Mouse (Mus musculus) G1E (cell line): ENCODE results near the gene Ids. TPM values are rescaled to one million over a fixed set of nuclear protein-coding genes. Genes with fewer than 3 reads are reported as not detected.
A peak's percentile ranks its signal among the peaks of the same experiment; 100 is the strongest.

Source experiments
- ATAC-seq: 2 replicates; pipeline ENCODE4 v1.8.0; 2016; ENCODE audit warnings: mild to moderate bottlenecking; ENCODE audit not compliant: insufficient number of reproducible peaks, poor library complexity, low FRiP score, severe bottlenecking; ENCODE audit errors: extremely low read depth
- DNase-seq: peaks from one replicate; pipeline ENCODE4 v3.0.0; 2012; ENCODE audit warnings: low spot score
- H3K27me3 ChIP-seq: 2 replicates; pipeline ENCODE4 v1.6.1; 2012; ENCODE audit warnings: mild to moderate bottlenecking, low read length, inconsistent platforms; ENCODE audit not compliant: insufficient read depth
- H3K36me3 ChIP-seq: replicated peaks from 2 replicates; pipeline ENCODE3; 2012; ENCODE audit warnings: mild to moderate bottlenecking, inconsistent platforms
- H3K4me1 ChIP-seq: 2 replicates; pipeline ENCODE4 v1.6.1; 2012; ENCODE audit warnings: low read depth, low read length, inconsistent platforms, mixed read lengths; ENCODE audit not compliant: insufficient read depth
- H3K4me3 ChIP-seq: 2 replicates; pipeline ENCODE4 v1.5.1; 2012; ENCODE audit warnings: low read depth, mild to moderate bottlenecking, inconsistent platforms, low read length, moderate library complexity, mixed read lengths
- H3K9me3 ChIP-seq: replicated peaks from 2 replicates; pipeline ENCODE4 v1.6.1; 2012; ENCODE audit warnings: inconsistent platforms
- CTCF ChIP-seq: IDR thresholded peaks from 2 replicates; pipeline ENCODE4 v1.5.1; 2012; ENCODE audit warnings: low read depth, low read length, inconsistent platforms, mixed read lengths
- GATA1 ChIP-seq: IDR thresholded peaks from 2 replicates; pipeline ENCODE4 v1.6.1; 2012; ENCODE audit warnings: borderline replicate concordance, low read length, inconsistent platforms, mixed read lengths
- GATA2 ChIP-seq: IDR thresholded peaks from 2 replicates; pipeline ENCODE4 v1.6.1; 2012; ENCODE audit warnings: low read depth, low read length, inconsistent platforms, borderline replicate concordance
- POLR2AphosphoS5 ChIP-seq: IDR thresholded peaks from 2 replicates; pipeline ENCODE4 v1.6.1; 2012; ENCODE audit warnings: low read depth, low read length, inconsistent platforms; ENCODE audit not compliant: insufficient replicate concordance
- TAL1 ChIP-seq: conservative IDR thresholded peaks from 2 replicates; pipeline ENCODE4 v1.6.1; 2012; ENCODE audit warnings: low read depth, low read length, inconsistent platforms, mixed read lengths
- polyA plus RNA-seq: library from polyadenylated mRNA; stranded (reverse); fragments of >175 nt; gene quantifications from 2 replicates; pipeline ENCODE4 v1.2.3, GENCODE M21; 2012
- total RNA-seq, 2 experiments: library from RNA; stranded (forward) in 1 of 2; stranded (reverse) in 1 of 2; fragments of 200-1000 nt in 1 of 2; fragments of >200 nt in 1 of 2; fragmentation: Nextera tagmentation in 1 of 2; gene quantifications; 2 replicates each; pipeline ENCODE4 v1.2.3; 2014 to 2017

Gene Ids
- total and polyA plus RNA-seq, 3 experiments: 2.1 to 24.5 (median 9.8) TPM

DNA sequence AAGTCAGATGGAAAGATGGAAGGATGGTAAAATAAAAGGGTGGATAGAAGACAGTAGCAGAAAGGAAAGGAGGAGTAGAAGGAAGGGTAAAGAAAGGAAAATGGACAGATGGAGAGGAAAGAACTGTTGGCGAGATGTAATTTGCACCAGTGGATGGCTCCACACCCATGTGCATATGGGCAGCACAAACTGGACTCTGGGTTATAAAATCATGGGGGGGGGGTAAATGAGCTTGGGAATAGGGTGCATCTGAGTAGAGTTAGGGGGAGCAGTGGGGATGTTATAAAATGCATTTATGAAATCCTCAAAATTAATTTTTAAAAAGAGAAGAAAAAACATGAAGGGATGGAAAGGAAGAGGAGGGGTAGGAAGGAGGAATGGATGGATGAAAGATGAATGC, 682 bp downstream of the Ids start:
- H3K9me3 ChIP-seq: no peaks in the 10 kb centered on the region
- peaks cover 23% of the 10 kb centered on the region for H3K36me3 ChIP-seq
- TF ChIP-seq CTCF: no peak
- no peak for TF ChIP-seq GATA1
- no peak for TF ChIP-seq TAL1
- TF ChIP-seq GATA2: no peak
- no peak for TF ChIP-seq POLR2AphosphoS5
- no peaks in the 10 kb centered on the region for H3K27me3 ChIP-seq
- peaks cover 7% of the 10 kb centered on the region; the same call in 1 of the 2 replicates for H3K4me1 ChIP-seq
- no peak for DNase-seq
- no peak for ATAC-seq
- H3K4me3 ChIP-seq: peak overlapping the region; percentile 72

DNA sequence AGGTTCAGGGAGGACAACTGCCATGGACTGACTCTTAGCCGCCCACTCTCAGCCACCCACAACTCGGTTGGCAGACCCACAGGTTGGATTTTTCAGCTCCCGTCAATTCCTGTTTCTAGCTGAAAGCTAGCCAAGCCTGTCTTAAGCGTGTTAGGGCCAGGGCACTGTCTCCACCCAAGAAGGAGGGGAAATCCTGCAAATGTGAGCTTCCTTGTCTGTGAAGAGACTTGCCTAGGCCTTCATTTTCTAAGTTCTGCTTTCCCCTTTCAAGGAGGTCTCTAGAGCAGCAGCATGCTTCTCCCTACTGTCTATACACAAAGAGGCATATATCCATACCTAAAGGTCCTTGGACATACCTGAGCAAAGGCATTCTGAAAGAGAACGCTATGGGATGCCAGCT, 1.4 kb downstream of the Ids start:
- Histone ChIP-seq H3K4me1 (peaks cover 7% of the 10 kb centered on the region; the same call in 1 of the 2 replicates), H3K9me3 (no peaks in the 10 kb centered on the region), H3K4me3 (no peak overlapping the region), H3K27me3 (no peaks in the 10 kb centered on the region), H3K36me3 (peaks cover 29% of the 10 kb centered on the region)
- no peak for ATAC-seq
- no peak for DNase-seq
- TF ChIP-seq CTCF: no peak
- TF ChIP-seq TAL1: no peak
- no peak for TF ChIP-seq GATA2
- TF ChIP-seq GATA1: no peak
- no peak for TF ChIP-seq POLR2AphosphoS5

DNA sequence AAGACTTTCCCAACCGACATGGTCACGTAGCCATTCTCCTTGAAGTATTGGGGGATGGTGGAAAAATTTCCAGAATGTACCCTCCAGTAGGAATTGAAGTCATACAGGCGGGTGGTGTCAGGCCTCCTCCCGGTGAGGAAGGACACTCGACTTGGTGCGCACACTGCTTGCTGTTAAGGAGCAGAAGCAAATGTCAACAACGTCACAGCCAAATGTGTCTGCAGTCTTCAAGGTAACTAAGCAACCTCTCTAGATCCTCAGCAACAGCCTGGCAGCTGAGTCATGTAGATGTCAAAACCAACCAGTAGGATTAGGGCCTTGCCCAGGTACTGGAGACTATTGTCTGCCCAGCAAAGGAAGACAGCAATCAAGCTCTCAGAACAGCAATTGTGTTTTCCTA, 1.9 kb downstream of the Ids start:
- no peaks in the 10 kb centered on the region for H3K9me3 ChIP-seq
- TF ChIP-seq POLR2AphosphoS5: no peak
- no peak for TF ChIP-seq CTCF
- no peak for TF ChIP-seq GATA1
- TF ChIP-seq GATA2: no peak
- TF ChIP-seq TAL1: no peak
- DNase-seq (no peak), ATAC-seq (no peak)
- H3K36me3 ChIP-seq: peaks cover 33% of the 10 kb centered on the region
- H3K4me3 ChIP-seq: no peak overlapping the region
- peaks cover 7% of the 10 kb centered on the region; the same call in 1 of the 2 replicates for H3K4me1 ChIP-seq
- H3K27me3 ChIP-seq: no peaks in the 10 kb centered on the region

DNA sequence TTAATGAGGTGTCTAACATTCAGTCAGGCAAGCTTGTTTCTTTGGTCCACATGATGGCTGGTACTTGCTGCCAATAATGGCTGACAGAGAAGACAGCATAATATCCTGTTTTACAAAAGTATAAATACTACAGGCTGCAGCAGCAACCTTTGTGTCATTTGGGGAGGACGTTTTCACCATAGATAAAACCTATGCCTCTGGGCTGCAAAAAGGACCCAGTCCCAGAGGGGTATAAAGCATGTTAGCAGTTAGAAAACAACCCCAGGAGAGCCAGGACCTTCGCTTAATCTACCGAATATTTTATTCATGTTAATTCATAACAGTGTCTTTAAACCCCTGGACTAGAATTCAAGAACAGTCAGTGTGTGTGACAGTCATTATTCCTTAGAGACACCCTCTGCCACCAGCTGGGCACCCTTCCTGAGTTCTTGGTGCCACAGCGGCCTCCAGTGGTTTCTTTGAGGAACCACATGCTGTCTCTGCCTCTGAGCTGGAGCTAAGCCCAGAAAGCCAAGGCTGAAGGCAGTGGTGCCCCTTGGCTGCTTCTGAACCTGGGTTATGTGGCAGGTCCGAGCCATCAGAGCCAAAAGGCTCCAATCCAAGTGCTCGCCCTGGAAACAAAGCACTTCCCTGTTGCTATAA, 34.6 kb downstream of the Ids start:
- Histone ChIP-seq H3K4me3 (no peak overlapping the region), H3K9me3 (no peaks in the 10 kb centered on the region), H3K36me3 (no peaks in the 10 kb centered on the region), H3K27me3 (no peaks in the 10 kb centered on the region), H3K4me1 (no peaks in the 10 kb centered on the region)
- DNase-seq (no peak), ATAC-seq (peak; percentile 34; the same call in 1 of the 2 replicates)
- TF ChIP-seq CTCF (0 out of 2 replicates have a peak, but pooled peaks have one; percentile 7), GATA1 (no peak), GATA2 (no peak)

DNA sequence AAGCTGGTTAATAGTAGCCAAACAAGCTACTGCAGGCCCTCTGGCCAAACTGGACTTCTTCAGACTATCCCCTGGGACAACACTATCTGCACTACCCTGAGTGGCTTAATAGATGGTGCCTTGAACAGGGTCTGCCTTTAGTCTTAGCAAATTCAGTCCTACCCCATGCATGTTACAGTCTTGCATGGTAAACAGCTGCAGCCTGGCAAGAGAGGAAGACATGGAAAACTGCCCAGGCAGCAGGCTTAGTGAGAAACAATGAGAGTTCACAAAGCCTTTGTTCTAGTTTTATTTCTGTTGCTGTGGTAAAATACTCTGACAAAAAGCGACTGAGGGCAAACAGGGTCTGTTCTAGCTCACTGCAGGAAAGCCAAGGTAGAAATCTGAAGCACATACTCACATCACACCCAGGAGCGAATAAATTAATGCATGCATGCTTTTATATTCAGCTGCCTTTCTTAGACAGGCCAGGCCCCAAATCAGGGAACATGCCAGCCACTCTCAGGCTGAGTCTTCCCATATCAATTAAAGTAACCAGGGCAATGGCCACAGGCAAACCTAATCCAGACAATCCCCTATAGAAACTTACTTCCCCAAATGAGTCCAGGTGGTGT, 36.2 kb downstream of the Ids start:
- no peaks in the 10 kb centered on the region for H3K4me1 ChIP-seq
- no peaks in the 10 kb centered on the region for H3K27me3 ChIP-seq
- no peak overlapping the region for H3K4me3 ChIP-seq
- TF ChIP-seq GATA2 (no peak), GATA1 (no peak), CTCF (no peak)
- H3K9me3 ChIP-seq: no peaks in the 10 kb centered on the region
- ATAC-seq (no peak), DNase-seq (no peak)
- no peaks in the 10 kb centered on the region for H3K36me3 ChIP-seq

DNA sequence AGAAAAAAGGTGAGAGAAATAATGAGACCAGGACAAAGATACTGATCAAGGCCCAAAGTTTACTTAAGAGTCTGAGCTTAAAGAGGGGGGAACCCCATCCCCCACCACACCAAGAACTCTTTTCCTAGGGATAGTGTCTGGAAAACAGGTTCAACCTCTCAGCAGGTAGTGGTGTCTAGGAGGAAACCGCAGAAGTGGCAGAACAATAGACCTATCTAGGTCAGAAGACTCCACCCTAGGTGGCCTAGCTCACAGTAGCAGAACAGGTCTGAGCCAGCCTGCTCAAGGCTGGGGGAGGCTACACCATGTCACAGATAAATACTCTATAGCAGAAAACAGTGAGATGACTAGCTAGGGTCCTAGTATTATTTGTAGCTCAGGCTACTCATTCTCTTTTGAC, 37.2 kb downstream of the Ids start:
- DNase-seq (no peak), ATAC-seq (no peak)
- Histone ChIP-seq H3K4me3 (no peak overlapping the region), H3K4me1 (no peaks in the 10 kb centered on the region), H3K9me3 (no peaks in the 10 kb centered on the region), H3K36me3 (no peaks in the 10 kb centered on the region), H3K27me3 (no peaks in the 10 kb centered on the region)
- no peak for TF ChIP-seq CTCF
- TF ChIP-seq GATA1: no peak
- no peak for TF ChIP-seq GATA2
- no peak for TF ChIP-seq TAL1
- TF ChIP-seq POLR2AphosphoS5: no peak
